Mouse (Mus musculus): ENCODE measurements at regions not wholly inside any gene's neighbourhood (a gene's known extent, or its start where the extent isn't known, plus 50 kb on each side); places are given as distances from the start of the nearest gene placed in this dataset.

DNA sequence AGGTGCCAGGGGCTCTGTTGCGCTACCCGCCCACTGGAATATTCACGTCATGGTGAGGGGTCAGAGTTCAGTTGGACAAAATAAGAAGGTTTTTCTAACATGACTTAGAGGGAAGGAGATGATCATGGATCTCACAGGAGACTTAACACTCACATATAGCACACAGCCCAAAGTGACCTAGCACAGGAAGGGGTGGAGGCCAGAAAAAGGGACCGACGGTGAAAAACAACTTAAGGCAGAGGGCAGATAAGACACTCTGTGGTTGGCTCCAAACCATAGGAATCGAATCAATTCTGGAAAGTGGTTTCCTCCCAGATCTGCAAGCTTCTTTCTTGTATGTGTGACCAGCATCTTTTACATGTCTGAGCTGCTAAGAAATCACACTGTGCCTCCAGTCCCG, 192.9 kb upstream of the 4930412O13Rik start:
- TF ChIP-seq TBP (IDR thresholded peaks at IDR 0.05; ENCODE audit: low read depth, low read length) (no peak), HCFC1 (IDR thresholded peaks at IDR 0.05; ENCODE audit: low read depth, low read length) (no peak), BHLHE40 (IDR thresholded peaks at IDR 0.05; ENCODE audit: borderline replicate concordance, low read depth, low read length) (no peak), MYB (IDR thresholded peaks at IDR 0.05; ENCODE audit: low read depth, low read length) (no peak), CHD1 (IDR thresholded peaks at IDR 0.05; ENCODE audit: low read depth, low read length) (no peak), POLR2AphosphoS2 (IDR thresholded peaks at IDR 0.05; ENCODE audit: low read length) (no peak)
- H3K27ac ChIP-seq (ENCODE audit: control insufficient read depth, low read depth, low read length) = no peak overlapping the region
- H3K9ac ChIP-seq (ENCODE audit: control insufficient read depth, low read depth, low read length, poor library complexity, severe bottlenecking) = no peak overlapping the region
- no peaks in the 10 kb centered on the region for H3K79me2 ChIP-seq (ENCODE audit: control insufficient read depth, insufficient read depth, low read length, poor library complexity)
- no peaks in the 10 kb centered on the region for H3K9me3 ChIP-seq (replicated peaks; ENCODE audit: insufficient read depth, low read length)
- no peak overlapping the region for H3K4me3 ChIP-seq (ENCODE audit: control insufficient read depth in 1 of 2, insufficient read depth in 1 of 2, low read depth in 2 of 2, low read length in 2 of 2)
- H3K36me3 ChIP-seq (ENCODE audit: control insufficient read depth in 1 of 2, insufficient read depth in 2 of 2, low read length in 2 of 2) = no peaks in the 10 kb centered on the region
- peak; percentile 7 for DNase-seq (ENCODE audit: low read depth, low spot score)
- H3K27me3 ChIP-seq (ENCODE audit: control insufficient read depth in 1 of 2, insufficient read depth in 2 of 2, low read length in 2 of 2) = no peaks in the 10 kb centered on the region; a peak in 1 of 4 replicates
- no peaks in the 10 kb centered on the region; a peak in 1 of 4 replicates for H3K4me1 ChIP-seq (ENCODE audit: control insufficient read depth in 1 of 2, insufficient read depth in 2 of 2, low read length in 2 of 2)

DNA sequence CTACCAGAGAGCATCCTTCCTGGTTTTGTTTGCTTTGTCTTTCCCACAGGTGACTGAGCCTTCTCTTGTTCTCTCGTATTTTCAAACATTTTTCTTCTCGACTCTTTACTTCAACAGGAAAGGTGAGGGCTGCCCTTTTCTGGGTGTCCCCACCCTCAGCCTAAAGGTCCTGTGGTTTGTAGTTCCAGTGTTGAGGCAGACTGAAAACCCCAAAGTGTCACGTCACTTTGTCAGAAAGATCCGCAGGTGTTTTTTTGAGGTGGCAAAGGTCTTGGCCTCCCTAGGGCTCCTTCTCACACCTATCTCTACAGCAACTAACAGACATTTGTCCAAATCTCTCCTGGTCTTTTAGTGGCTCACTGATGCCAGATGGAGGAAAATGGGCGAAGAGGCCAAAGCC, 191.5 kb upstream of the 4930412O13Rik start:
- no peaks in the 10 kb centered on the region; a peak in 1 of 4 replicates for H3K27me3 ChIP-seq (ENCODE audit: control insufficient read depth in 1 of 2, insufficient read depth in 2 of 2, low read length in 2 of 2)
- TF ChIP-seq MAZ (IDR thresholded peaks at IDR 0.05; ENCODE audit: low read depth, low read length) = no peak
- no peak for TF ChIP-seq UBTF (IDR thresholded peaks at IDR 0.05; ENCODE audit: borderline replicate concordance, insufficient read depth, low read depth, low read length)
- TF ChIP-seq TAL1 (IDR thresholded peaks at IDR 0.05; ENCODE audit: low read length) = no peak
- TF ChIP-seq ZKSCAN1 (IDR thresholded peaks at IDR 0.05; ENCODE audit: low read depth, low read length) = no peak
- no peak for TF ChIP-seq MAFK (IDR thresholded peaks at IDR 0.05; ENCODE audit: borderline replicate concordance, low read depth, low read length)
- TF ChIP-seq GABPA (IDR thresholded peaks at IDR 0.05; ENCODE audit: low read depth, low read length) = no peak
- no peak for TF ChIP-seq HCFC1 (IDR thresholded peaks at IDR 0.05; ENCODE audit: low read depth, low read length)
- no peak for TF ChIP-seq MYB (IDR thresholded peaks at IDR 0.05; ENCODE audit: low read depth, low read length)
- TF ChIP-seq USF1 (IDR thresholded peaks at IDR 0.05; ENCODE audit: low read depth, low read length) = no peak
- no peak for TF ChIP-seq USF2 (IDR thresholded peaks at IDR 0.05; ENCODE audit: borderline replicate concordance in 1 of 2, insufficient read depth in 1 of 2, low read depth in 1 of 2, low read length in 2 of 2)
- no peak for TF ChIP-seq MXI1 (IDR thresholded peaks at IDR 0.05; ENCODE audit: low read depth, low read length)
- TF ChIP-seq ELF1 (IDR thresholded peaks at IDR 0.05; ENCODE audit: low read depth, low read length) = no peak
- TF ChIP-seq MAX (IDR thresholded peaks at IDR 0.05; ENCODE audit: low read length) = no peak
- TF ChIP-seq SMC3 (IDR thresholded peaks at IDR 0.05; ENCODE audit: low read depth, low read length) = no peak
- TF ChIP-seq ZNF384 (IDR thresholded peaks at IDR 0.05; ENCODE audit: low read depth, low read length) = no peak
- H3K4me3 ChIP-seq (ENCODE audit: control insufficient read depth in 1 of 2, insufficient read depth in 1 of 2, low read depth in 2 of 2, low read length in 2 of 2) = no peak overlapping the region
- no peaks in the 10 kb centered on the region; a peak in 1 of 4 replicates for H3K4me1 ChIP-seq (ENCODE audit: control insufficient read depth in 1 of 2, insufficient read depth in 2 of 2, low read length in 2 of 2)
- no peak overlapping the region for H3K9ac ChIP-seq (ENCODE audit: control insufficient read depth, low read depth, low read length, poor library complexity, severe bottlenecking)
- no peak for DNase-seq (ENCODE audit: low read depth, low spot score)
- H3K9me3 ChIP-seq (replicated peaks; ENCODE audit: insufficient read depth, low read length) = no peaks in the 10 kb centered on the region
- H3K79me2 ChIP-seq (ENCODE audit: control insufficient read depth, insufficient read depth, low read length, poor library complexity) = no peaks in the 10 kb centered on the region
- H3K27ac ChIP-seq (ENCODE audit: control insufficient read depth, low read depth, low read length) = no peak overlapping the region
- H3K36me3 ChIP-seq (ENCODE audit: control insufficient read depth in 1 of 2, insufficient read depth in 2 of 2, low read length in 2 of 2) = no peaks in the 10 kb centered on the region
